Mouse (Mus musculus): ENCODE results near the gene D630045J12Rik. TPM values are rescaled to one million over a fixed set of nuclear protein-coding genes. Genes with fewer than 3 reads are reported as not detected.

D630045J12Rik gene
- polyA plus RNA-seq, 1 experiment from 2014 or later: 17.6 TPM

DNA sequence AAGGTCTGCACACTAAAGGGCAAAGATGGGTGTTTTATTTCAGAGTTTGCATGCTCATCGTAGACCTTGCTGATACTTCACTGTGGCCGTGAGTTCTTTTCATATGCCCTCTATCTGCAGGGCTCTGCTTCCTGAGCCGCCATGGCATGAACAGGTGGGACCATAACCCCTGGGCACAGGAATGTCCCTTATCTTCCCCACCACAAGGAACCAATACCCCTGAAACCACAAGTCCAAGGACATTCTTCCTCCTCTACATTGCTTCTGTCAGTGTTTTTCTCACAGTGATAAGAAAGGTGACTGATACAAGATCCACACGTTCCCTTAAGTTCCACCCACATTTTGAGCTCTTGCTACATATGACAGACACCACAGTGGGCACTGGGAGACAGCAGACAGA is 3.0 kb upstream of the D630045J12Rik start:
- Histone ChIP-seq H3K4me1 (peaks cover 19% of the 10 kb centered on the region), H3K27ac (replicated peaks) (no peak overlapping the region), H3K4me2 (replicated peaks) (no peak overlapping the region), H3K9me3 (no peaks in the 10 kb centered on the region), H3K4me3 (no peak overlapping the region), H3K27me3 (no peaks in the 10 kb centered on the region), H3K36me3 (no peaks in the 10 kb centered on the region), H3K9ac (replicated peaks) (no peak overlapping the region)
- 92% methylated on average over 4 of the region's 4 CpGs for WGBS
- no peak for ATAC-seq (replicated peaks)

DNA sequence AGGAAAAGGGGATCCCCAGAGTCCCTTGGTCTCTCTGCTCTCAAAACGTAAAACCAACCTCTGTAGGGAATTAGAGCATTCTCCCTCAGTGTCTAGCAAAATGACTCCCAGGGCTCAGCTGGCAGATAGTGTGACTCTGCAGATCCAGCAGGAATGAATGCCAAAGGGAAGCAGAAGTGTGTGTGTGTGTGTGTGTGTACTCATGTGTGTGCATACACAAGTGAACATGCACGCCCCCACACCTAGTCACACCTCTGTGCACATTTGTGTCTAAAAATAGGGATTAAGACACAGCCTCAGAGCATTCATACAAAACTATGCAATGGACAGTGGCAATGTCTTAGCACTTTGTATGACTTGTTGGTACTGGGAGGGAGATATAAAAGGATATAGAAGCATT is 2.0 kb upstream of the D630045J12Rik start:
- 76% methylated on average over 2 of the region's 2 CpGs for WGBS
- no peaks in the 10 kb centered on the region for H3K36me3 ChIP-seq
- H3K27ac ChIP-seq (replicated peaks): no peak overlapping the region
- no peaks in the 10 kb centered on the region for H3K9me3 ChIP-seq
- no peak for ATAC-seq (replicated peaks)
- H3K27me3 ChIP-seq: no peaks in the 10 kb centered on the region
- H3K9ac ChIP-seq (replicated peaks): no peak overlapping the region
- no peak overlapping the region for H3K4me2 ChIP-seq (replicated peaks)
- H3K4me1 ChIP-seq: peaks cover 27% of the 10 kb centered on the region
- no peak overlapping the region for H3K4me3 ChIP-seq

GRCm38 (mm10) chr6:38252766-38253735 is 758 bp downstream of the D630045J12Rik start:
- Histone ChIP-seq H3K4me1 (peaks cover 33% of the 10 kb centered on the region), H3K4me2 (replicated peaks) (peak overlapping the region; percentile 63), H3K9me3 (no peaks in the 10 kb centered on the region), H3K9ac (replicated peaks) (peak overlapping the region; percentile 87), H3K36me3 (no peaks in the 10 kb centered on the region), H3K4me3 (peak overlapping the region; percentile 74), H3K27me3 (no peaks in the 10 kb centered on the region), H3K27ac (replicated peaks) (peak overlapping the region; percentile 90)
- WGBS: 3% methylated on average over 19 of the region's 19 CpGs
- no peak; the same call in 1 of the 2 replicates for ATAC-seq (replicated peaks)

DNA sequence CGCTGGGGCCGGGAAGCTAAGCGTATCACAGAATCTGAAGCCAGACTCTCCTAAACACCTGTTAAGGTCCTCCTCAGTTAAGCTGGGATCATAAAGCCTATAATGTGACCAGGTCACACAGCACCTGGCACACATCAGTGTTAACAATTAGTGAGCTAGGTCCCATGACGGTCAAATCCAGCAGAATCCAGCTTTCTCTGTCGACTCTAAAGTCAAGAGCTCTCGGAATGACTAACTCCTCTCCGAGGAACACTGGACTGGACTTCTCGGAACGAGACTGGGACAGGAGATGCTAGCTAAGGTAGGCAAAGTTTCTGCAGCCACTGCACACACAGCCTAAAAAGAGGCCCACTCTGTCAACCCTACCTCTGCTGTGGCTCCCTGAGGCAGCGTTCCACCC is 1.7 kb downstream of the D630045J12Rik start:
- peak overlapping the region; percentile 63 for H3K4me2 ChIP-seq (replicated peaks)
- no peak overlapping the region for H3K27ac ChIP-seq (replicated peaks)
- no peaks in the 10 kb centered on the region for H3K9me3 ChIP-seq
- H3K36me3 ChIP-seq: no peaks in the 10 kb centered on the region
- H3K27me3 ChIP-seq: no peaks in the 10 kb centered on the region
- peak overlapping the region; percentile 74 for H3K4me3 ChIP-seq
- WGBS: 81% methylated on average over 10 of the region's 10 CpGs
- no peak for ATAC-seq (replicated peaks)
- peak overlapping the region; percentile 87 for H3K9ac ChIP-seq (replicated peaks)
- peaks cover 33% of the 10 kb centered on the region for H3K4me1 ChIP-seq

DNA sequence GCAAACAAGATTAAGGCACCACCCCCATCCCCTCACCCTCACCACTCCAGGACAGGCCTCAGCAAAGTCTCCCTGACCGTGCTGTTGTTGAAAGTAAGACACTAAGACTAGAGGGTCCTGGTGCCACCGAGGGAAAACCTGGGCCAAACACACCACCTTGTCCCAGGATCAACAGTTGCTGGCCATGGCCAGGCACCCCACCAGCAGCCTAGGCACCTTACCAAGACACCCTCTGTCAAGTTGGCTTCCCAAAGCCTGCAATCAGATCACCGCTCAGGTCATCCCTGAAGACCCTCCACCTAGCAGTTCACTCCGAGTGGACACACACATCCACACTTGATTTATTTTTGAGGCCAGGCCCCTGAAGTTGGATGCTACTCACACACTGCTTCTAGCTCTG is 2.3 kb downstream of the D630045J12Rik start:
- ATAC-seq (replicated peaks): no peak
- Histone ChIP-seq H3K4me3 (peak overlapping the region; percentile 74), H3K36me3 (no peaks in the 10 kb centered on the region), H3K9me3 (no peaks in the 10 kb centered on the region), H3K4me1 (peaks cover 33% of the 10 kb centered on the region), H3K27ac (replicated peaks) (no peak overlapping the region), H3K9ac (replicated peaks) (no peak overlapping the region), H3K27me3 (no peaks in the 10 kb centered on the region), H3K4me2 (replicated peaks) (peak overlapping the region; percentile 63)
- WGBS: 55% methylated on average over 4 of the region's 4 CpGs

DNA sequence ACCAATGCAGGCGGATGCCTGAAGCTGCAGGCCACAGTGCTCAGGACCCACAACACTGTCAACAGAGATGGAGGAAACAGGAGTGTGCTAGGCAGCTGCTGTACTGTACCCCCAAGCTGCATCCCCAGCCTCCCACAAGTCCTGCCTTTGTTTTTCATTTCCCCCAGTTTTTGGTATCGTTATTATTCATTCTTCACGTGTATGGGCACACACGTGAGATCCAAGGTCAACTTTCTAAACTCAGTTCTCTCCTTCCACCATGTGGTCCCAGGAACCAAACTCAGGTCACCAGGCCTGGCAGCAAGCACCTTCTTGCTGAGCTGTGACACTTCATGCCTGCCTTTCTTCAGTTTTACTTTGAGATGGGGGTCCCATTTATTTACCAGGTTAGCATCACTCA is 6.4 kb downstream of the D630045J12Rik start:
- no peak overlapping the region for H3K9ac ChIP-seq (replicated peaks)
- H3K4me1 ChIP-seq: peaks cover 37% of the 10 kb centered on the region
- ATAC-seq (replicated peaks): no peak
- no peak overlapping the region for H3K4me2 ChIP-seq (replicated peaks)
- H3K36me3 ChIP-seq: no peaks in the 10 kb centered on the region
- no peaks in the 10 kb centered on the region for H3K27me3 ChIP-seq
- 93% methylated on average over 4 of the region's 4 CpGs for WGBS
- no peak overlapping the region for H3K4me3 ChIP-seq
- H3K27ac ChIP-seq (replicated peaks): no peak overlapping the region
- H3K9me3 ChIP-seq: no peaks in the 10 kb centered on the region

- peaks cover 34% of the 10 kb centered on the region for H3K4me1 ChIP-seq
- 86% methylated on average over 3 of the region's 3 CpGs for WGBS
- no peaks in the 10 kb centered on the region for H3K27me3 ChIP-seq
- H3K36me3 ChIP-seq: no peaks in the 10 kb centered on the region
- H3K27ac ChIP-seq (replicated peaks): no peak overlapping the region
- no peak for ATAC-seq (replicated peaks)
- no peak overlapping the region for H3K4me2 ChIP-seq (replicated peaks)
- no peak overlapping the region for H3K4me3 ChIP-seq
- no peak overlapping the region for H3K9ac ChIP-seq (replicated peaks)
- no peaks in the 10 kb centered on the region for H3K9me3 ChIP-seq
These were observed 9.0 kb downstream of the D630045J12Rik start for GRCm38 (mm10) chr6:38244806-38245205.

DNA sequence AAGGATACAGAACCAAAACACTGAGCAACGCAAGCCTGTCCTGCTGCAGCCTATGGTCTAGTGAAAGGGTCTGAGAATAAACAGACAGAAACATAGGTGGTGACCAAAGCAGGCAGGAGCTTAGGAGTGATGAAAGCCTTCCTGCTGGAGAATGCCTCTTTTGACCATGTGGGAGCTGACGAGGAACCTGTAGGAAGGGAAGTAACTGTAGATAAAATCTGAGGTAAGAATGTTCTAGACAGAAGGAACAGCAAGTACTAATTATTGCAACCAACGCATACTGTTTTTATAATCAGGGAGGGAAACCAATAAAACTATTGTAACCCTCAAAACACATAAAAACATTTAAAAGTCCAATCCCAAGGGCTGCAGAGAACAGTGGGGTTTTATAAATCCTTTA is 9.6 kb downstream of the D630045J12Rik start:
- no peak overlapping the region for H3K4me3 ChIP-seq
- H3K9me3 ChIP-seq: no peaks in the 10 kb centered on the region
- no peak for ATAC-seq (replicated peaks)
- no peaks in the 10 kb centered on the region for H3K27me3 ChIP-seq
- H3K36me3 ChIP-seq: no peaks in the 10 kb centered on the region
- no peak overlapping the region for H3K4me2 ChIP-seq (replicated peaks)
- 76% methylated on average over 3 of the region's 3 CpGs for WGBS
- H3K4me1 ChIP-seq: peaks cover 34% of the 10 kb centered on the region
- H3K27ac ChIP-seq (replicated peaks): no peak overlapping the region
- no peak overlapping the region for H3K9ac ChIP-seq (replicated peaks)

DNA sequence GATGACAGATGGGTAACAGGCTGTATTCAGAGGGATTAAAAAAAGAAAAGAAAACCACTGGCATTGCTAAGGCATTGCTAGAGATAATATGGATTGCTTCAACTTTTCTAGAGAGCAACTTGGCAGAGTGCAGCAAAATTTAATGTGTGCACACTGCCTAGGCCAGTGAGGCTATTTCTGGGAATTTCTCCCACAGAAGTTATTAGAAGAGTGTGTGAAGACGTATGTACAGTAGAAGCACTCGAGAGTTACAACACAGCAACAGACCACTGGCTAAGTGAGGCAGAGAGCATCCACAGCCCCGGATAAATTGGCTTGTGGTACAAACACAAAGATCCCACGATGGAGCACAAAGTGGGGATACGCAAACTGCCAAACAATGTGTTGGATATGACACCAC is 11.0 kb downstream of the D630045J12Rik start:
- Histone ChIP-seq H3K27ac (replicated peaks) (no peak overlapping the region), H3K36me3 (no peaks in the 10 kb centered on the region), H3K9ac (replicated peaks) (no peak overlapping the region), H3K4me2 (replicated peaks) (no peak overlapping the region), H3K4me1 (peaks cover 32% of the 10 kb centered on the region), H3K27me3 (no peaks in the 10 kb centered on the region), H3K4me3 (no peak overlapping the region), H3K9me3 (no peaks in the 10 kb centered on the region)
- WGBS: 41% methylated on average over 5 of the region's 5 CpGs
- 0 out of 2 replicates have a peak, but pooled peaks have one; percentile 5 for ATAC-seq (replicated peaks)

DNA sequence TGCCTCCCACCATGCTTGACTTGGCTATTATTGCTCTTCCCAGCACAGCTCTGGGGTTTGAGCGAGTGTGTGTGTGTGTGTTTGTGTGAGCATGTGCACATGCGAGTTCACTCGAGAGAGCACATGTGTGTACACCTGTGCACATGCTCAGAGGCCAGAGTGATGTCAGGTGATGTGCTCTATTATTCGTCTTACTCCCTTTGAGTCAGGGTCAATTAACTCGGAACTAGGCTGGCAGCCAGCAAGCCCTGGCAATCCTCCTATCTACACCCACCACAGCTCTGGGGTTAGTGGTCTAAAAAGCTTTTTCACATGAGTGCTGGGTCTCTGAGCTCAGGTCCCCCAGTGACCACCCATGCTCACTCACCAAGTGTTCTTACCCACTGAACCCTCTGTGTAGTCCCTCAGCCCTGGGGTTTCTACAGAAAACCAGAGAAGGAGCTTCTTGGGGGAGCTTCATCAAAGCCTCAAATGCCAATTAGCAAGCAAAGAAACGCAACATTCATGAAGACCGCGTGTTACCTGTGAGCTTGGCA is 11.4 kb downstream of the D630045J12Rik start:
- H3K27ac ChIP-seq (replicated peaks): no peak overlapping the region
- no peaks in the 10 kb centered on the region for H3K9me3 ChIP-seq
- peaks cover 32% of the 10 kb centered on the region for H3K4me1 ChIP-seq
- 0 out of 2 replicates have a peak, but pooled peaks have one; percentile 29 for ATAC-seq (replicated peaks)
- no peak overlapping the region for H3K4me3 ChIP-seq
- no peak overlapping the region for H3K9ac ChIP-seq (replicated peaks)
- H3K36me3 ChIP-seq: no peaks in the 10 kb centered on the region
- 40% methylated on average over 8 of the region's 8 CpGs for WGBS
- H3K27me3 ChIP-seq: no peaks in the 10 kb centered on the region
- H3K4me2 ChIP-seq (replicated peaks): no peak overlapping the region

GRCm38 (mm10) chr6:38241508-38241907 is 12.3 kb downstream of the D630045J12Rik start:
- no peak overlapping the region for H3K4me2 ChIP-seq (replicated peaks)
- H3K27me3 ChIP-seq: no peaks in the 10 kb centered on the region
- no peak overlapping the region for H3K4me3 ChIP-seq
- no peaks in the 10 kb centered on the region for H3K36me3 ChIP-seq
- no peak overlapping the region for H3K9ac ChIP-seq (replicated peaks)
- no peak for ATAC-seq (replicated peaks)
- 87% methylated on average over 4 of the region's 4 CpGs for WGBS
- peaks cover 32% of the 10 kb centered on the region for H3K4me1 ChIP-seq
- H3K27ac ChIP-seq (replicated peaks): no peak overlapping the region
- no peaks in the 10 kb centered on the region for H3K9me3 ChIP-seq

- Histone ChIP-seq H3K36me3 (no peaks in the 10 kb centered on the region), H3K27me3 (no peaks in the 10 kb centered on the region), H3K4me1 (peaks cover 32% of the 10 kb centered on the region), H3K27ac (replicated peaks) (no peak overlapping the region), H3K4me3 (no peak overlapping the region), H3K9me3 (no peaks in the 10 kb centered on the region), H3K4me2 (replicated peaks) (no peak overlapping the region), H3K9ac (replicated peaks) (no peak overlapping the region)
- peak; percentile 66 for ATAC-seq (replicated peaks)
- 62% methylated on average over 5 of the region's 5 CpGs for WGBS
These were observed 13.2 kb downstream of the D630045J12Rik start for GRCm38 (mm10) chr6:38240618-38241017.

Measured in forebrain, embryonic 15.5 days (tissue).